ENCODE assay signal across 25 mouse cellular contexts in the genomic region with DNA sequence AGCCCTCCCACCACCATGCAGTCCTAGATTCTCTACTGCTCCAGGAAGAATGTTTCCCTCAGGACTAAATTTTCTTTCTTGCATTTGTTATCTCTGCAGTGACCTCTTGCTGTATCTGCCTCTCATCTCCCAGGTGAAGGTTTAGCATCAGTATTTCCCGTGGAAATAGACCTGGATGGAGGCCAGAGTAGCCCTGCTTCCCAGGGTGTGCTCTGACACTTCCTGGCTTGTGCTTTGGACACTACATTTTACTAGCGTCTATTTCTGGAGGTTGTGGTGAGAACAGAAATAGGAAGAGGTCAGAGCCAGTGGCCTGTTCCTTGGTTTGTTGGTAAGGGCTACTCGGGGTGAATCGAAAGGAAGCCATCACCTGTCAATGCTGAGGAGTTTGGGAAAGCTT. TPM values are rescaled to one million over a fixed set of nuclear protein-coding genes. Genes with fewer than 3 reads are reported as not detected.
DNase-seq lines count a peak whose midpoint lies in the region; ATAC-seq lines count a peak whose summit lies in the region.
"Had no signal": no experiment of that assay in that cellular context is flagged by ENCODE, and none has a peak within 500 bp of the region (broad histone marks: within the 10 kb centered on the region; RNA-seq: fewer than 3 reads in every experiment).

No protein-coding gene starts in this region.

- no peak overlapping the region for H3K9ac ChIP-seq in limb, embryonic 12.5 days (replicated peaks)
- H3K9ac ChIP-seq: forebrain, embryonic 13.5 days; intestine, embryonic 15.5 days; liver, embryonic 14.5 days; lung, embryonic 14.5 days; neural tube, embryonic 13.5 days had no signal

- WGBS in limb, embryonic 12.5 days = 49% methylated on average over 4 of the region's 4 CpGs

- no peaks in the 10 kb centered on the region for H3K9me3 ChIP-seq in limb, embryonic 12.5 days
- H3K9me3 ChIP-seq: embryonic facial prominence, embryonic 13.5 days; forebrain, embryonic 13.5 days; heart, embryonic 10.5 days; hindbrain, embryonic 10.5 days; intestine, embryonic 15.5 days; neural tube, embryonic 13.5 days had no signal

- ATAC-seq in cerebellum, adult (ENCODE audit: insufficient number of reproducible peaks, low FRiP score, low TSS enrichment) = peak; percentile 67
- no peak for ATAC-seq in limb, embryonic 12.5 days (ENCODE audit: insufficient number of reproducible peaks, insufficient read depth, low FRiP score, low TSS enrichment, low read depth)
- ATAC-seq: forebrain, embryonic 13.5 days; hindbrain, embryonic 16.5 days; intestine, embryonic 15.5 days had no signal

- H3K27ac ChIP-seq in limb, embryonic 12.5 days = 0 out of 2 replicates have a peak overlapping the region, but pooled peaks have one; percentile 45
- H3K27ac ChIP-seq: forebrain, embryonic 13.5 days; intestine, embryonic 15.5 days; liver, embryonic 14.5 days; neural tube, embryonic 13.5 days had no signal

- H3K4me1 ChIP-seq in limb, embryonic 12.5 days (replicated peaks) = peaks cover 55% of the 10 kb centered on the region

- no peak overlapping the region for H3K4me3 ChIP-seq in limb, embryonic 12.5 days (replicated peaks)
- H3K4me3 ChIP-seq: forebrain, embryonic 13.5 days; intestine, embryonic 15.5 days; myocyte; neural tube, embryonic 13.5 days had no signal

- no peaks in the 10 kb centered on the region for H3K27me3 ChIP-seq in limb, embryonic 12.5 days
- H3K27me3 ChIP-seq: embryonic facial prominence, embryonic 13.5 days; forebrain, embryonic 13.5 days; intestine, embryonic 15.5 days; neural tube, embryonic 13.5 days had no signal

- peak overlapping the region; percentile 64; the same call in 1 of the 2 replicates for H3K4me2 ChIP-seq in limb, embryonic 12.5 days
- H3K4me2 ChIP-seq: forebrain, embryonic 13.5 days; intestine, embryonic 15.5 days; lung, embryonic 14.5 days; neural tube, embryonic 13.5 days had no signal

- H3K36me3 ChIP-seq in limb, embryonic 12.5 days = no peaks in the 10 kb centered on the region
- H3K36me3 ChIP-seq: embryonic facial prominence, embryonic 13.5 days; heart, embryonic 10.5 days; hindbrain, embryonic 10.5 days; intestine, embryonic 15.5 days; neural tube, embryonic 13.5 days had no signal

- no peak for DNase-seq in cerebellum, postnatal 4 days (ENCODE audit: low spot score in 2 of 2)
- peak; percentile 22 for DNase-seq in cerebellum, adult 11 months
- DNase-seq in cerebellum, adult 9-11 months = peak; percentile 50
- DNase-seq in thymus, postnatal 25 days = no peak
- DNase-seq in heart, adult 8-10 months (ENCODE audit: low spot score) = no peak
- DNase-seq in T-cell, adult 2 months (ENCODE audit: low spot score) = no peak
- DNase-seq: layer of hippocampus, adult 9-11 months; left cerebral cortex, postnatal 4 days; lung, embryonic 14.5 days; lung, postnatal 36 days; midbrain, embryonic 14.5 days; thymus, adult 18-20 months; thymus, postnatal 4 days had no signal

RNA-seq across cellular contexts. Expression of gene Col9a1, which starts 16.7 kb away (rescaled TPM):
- polyA plus RNA-seq in limb, embryonic 12.5 days (2016; fragmentation: Nextera tagmentation; extraction: Ambion mirVana) = 192 and 211 TPM in 2 replicates
- not detected for total RNA-seq in heart, adult 8-10 months (2022)
- total RNA-seq: megakaryocyte-erythroid progenitor cell, adult 5-6 weeks had no signal
- polyA plus RNA-seq: myocyte had no signal

Comparison
In these comparisons a context has a peak if more than half of its experiments do, and no peak if none do; other contexts are left out.
1. DNase-seq: peak in cerebellum, adult 11 months (single experiment) and cerebellum, adult 9-11 months (single experiment); none in cerebellum, postnatal 4 days (0 of 2), thymus, postnatal 25 days (single experiment), heart, adult 8-10 months (single experiment) and T-cell, adult 2 months (single experiment).